Mouse (Mus musculus): Measurements from ENCODE around the gene Zfp568.

Zfp568 gene

DNA sequence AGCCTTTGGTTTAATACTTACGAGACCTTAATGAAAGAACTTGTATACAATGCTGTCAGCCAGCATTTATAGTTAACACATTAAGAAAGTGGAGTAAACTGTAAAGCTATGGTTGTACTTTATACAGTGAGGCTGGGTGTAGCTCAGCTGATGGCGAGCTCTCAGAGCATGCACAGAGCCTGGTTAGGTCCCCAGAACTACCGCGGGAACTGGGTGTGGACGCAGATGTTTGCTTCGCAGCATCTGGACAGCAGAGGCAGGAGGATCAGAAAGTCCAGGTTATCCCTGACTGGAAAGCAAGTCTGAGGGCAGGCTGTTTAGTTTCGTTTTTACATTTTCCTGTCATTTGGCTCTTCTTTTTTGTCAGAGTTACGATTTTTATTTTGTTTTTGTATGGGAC lies 8.9 kb downstream of the Zfp568 start:
- DNase-seq: no peak

GRCm38 (mm10) chr7:29993340-29993739 lies 9.6 kb downstream of the Zfp568 start:
- DNase-seq: no peak

DNA sequence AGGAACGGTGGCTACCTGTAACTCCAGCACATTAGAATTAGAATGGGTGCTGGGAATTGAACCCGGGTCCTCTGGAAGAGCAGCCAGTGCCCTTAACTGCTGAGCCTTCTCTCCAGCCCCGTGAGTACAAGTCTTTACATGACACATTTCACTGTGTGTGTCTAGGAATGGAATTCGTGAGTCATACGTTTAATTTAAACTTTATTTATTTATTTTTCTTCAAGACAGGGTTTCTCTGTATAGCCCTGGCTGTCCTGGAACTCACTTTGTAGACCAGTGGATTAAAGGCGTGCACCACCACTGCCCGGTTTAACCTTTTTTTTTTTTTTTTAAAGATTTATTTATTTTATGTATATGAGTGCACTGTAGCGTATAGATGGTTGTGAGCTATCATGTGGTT lies 11.4 kb downstream of the Zfp568 start:
- no peak for DNase-seq

- no peak for DNase-seq
Observed at GRCm38 (mm10) chr7:30000601-30001000, 16.8 kb downstream of the Zfp568 start.

DNA sequence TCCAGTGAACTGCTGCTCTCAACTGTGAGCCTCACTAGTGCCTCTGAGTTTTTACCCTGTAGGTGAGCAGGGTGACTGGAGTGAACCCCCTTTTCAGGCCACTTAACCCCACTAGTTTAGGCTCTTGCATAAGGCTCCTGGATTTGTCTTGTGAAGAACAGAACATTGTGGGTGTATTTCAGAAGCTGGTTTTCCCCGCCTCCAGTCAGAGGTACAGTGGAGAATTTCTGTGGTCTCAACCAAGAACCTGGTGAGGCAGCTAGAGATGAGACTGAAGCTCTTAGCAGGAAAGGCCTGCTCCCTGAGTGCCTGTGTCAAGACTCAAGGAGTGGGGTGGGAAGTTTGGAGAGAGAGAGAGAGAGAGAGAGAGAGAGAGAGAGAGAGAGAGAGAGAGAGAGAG lies 23.8 kb downstream of the Zfp568 start:
- DNase-seq: no peak

GRCm38 (mm10) chr7:30008020-30008690 lies 24.4 kb downstream of the Zfp568 start:
- DNase-seq: no peak

DNA sequence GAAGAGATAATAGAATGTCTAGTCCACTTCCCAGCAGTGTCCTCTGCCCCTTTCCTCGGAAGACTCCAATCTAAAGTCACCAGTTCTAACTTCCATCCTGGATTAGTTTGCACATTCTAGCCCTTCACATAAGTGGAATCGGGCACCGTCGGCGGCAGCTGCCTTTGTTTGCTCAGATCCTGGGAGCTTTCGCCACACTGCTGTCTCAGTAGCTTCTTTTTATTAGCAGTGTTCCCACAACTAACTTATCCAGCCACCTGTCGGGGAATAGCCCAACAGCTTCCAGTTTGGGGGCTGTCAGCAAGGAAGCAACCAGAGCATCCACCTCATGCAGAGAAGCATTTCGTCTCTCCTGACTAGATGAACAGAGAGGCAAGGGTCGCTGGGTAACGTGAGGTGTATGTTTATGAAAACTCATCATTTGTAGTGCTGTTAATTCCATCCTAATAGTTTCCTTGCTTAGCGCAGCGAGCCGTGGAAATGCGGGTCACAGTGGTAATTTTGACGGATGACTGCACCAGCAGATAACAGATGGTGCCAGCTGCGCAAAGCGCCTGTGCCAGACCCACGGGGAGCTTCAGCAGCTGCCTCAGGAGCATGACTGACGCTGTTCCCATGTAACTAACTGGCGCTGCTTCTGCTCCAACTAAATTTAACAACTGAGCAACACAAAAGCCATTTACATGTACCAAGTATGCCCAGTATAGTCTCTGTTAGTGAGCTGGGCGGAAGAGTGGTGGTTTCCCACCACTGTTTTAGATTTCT lies 25.7 kb downstream of the Zfp568 start:
- no peak for DNase-seq

DNA sequence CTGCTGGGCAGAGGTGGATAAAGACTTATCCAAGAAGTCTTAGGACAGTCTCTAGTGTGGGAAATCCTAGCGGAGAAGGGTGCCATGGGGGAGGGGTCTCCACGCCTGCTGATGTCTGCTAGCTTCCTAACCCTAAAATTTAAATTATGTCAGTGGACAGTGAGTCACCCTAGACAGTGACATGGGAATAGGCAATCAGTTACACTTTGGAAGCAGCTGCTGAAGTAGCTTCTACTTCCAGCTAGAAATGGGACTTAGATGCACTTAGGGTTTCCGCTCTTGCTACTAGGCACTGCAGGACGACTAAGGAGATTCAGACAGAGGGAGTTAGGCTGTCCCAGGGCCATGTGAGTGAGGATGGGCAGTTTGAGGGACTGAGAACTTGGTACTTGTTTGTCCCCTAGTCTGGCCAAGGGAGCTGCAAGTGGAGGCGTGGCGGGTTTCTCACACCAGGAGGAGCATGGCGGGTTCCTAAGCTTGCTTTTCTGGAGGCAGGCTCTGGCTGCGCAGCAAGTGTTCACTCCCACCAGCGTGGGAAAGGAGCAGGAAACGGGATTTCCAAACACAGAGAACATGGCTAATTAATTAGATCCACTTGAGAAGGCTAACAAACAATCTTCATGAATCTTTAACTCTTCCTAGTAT lies 26.9 kb downstream of the Zfp568 start:
- no peak for DNase-seq

- peak; percentile 25 for DNase-seq
Observed at GRCm38 (mm10) chr7:30012956-30013363, 29.2 kb downstream of the Zfp568 start.

- DNase-seq: no peak
Observed at GRCm38 (mm10) chr7:30017226-30017625, 33.5 kb downstream of the Zfp568 start.

DNA sequence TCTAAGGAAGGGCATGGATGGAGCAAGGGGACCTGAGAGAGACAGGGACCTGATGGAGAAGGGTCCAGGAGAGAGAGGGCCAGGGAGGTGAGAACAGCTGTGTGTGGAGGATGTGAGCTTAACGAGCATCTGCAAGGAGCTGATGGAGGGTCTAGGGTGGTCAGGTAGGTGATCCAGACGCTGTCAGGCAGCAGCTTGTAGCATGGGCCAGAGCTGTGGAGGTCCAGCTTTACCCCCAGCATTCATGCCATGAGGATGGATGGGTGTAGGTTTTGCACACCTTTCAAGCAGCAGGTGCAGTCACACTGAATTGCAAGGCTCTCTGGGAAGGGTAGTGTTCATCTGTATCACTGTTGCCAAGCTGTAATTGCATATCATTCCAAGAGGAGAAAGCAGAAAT lies 35.8 kb downstream of the Zfp568 start:
- no peak for DNase-seq

- DNase-seq: no peak
Observed at GRCm38 (mm10) chr7:30023324-30023723, 39.6 kb downstream of the Zfp568 start.

- no peak for DNase-seq
Observed at GRCm38 (mm10) chr7:30023800-30024199, 40.0 kb downstream of the Zfp568 start.

GRCm38 (mm10) chr7:30025358-30025757 lies 41.6 kb downstream of the Zfp568 start:
- no peak for DNase-seq

DNA sequence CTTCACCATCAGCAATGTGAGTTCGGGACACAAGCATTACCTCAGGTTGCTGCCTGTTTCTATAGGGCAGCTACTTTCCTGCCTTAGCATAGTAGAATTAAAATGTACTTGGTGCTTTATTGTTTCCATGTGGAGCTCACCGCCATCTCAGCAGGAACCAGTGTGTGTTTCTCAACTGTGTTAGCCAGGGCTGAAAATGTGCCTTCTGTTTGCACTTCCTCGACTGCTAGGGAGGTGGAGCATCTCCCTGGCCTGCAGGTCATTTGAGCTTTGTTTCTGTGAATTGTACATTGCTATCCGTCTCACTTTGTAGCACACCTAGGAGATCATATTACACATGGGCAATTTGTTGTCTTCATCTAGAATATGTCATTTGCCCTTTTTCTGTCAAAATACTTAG lies 43.6 kb downstream of the Zfp568 start:
- no peak for DNase-seq

DNA sequence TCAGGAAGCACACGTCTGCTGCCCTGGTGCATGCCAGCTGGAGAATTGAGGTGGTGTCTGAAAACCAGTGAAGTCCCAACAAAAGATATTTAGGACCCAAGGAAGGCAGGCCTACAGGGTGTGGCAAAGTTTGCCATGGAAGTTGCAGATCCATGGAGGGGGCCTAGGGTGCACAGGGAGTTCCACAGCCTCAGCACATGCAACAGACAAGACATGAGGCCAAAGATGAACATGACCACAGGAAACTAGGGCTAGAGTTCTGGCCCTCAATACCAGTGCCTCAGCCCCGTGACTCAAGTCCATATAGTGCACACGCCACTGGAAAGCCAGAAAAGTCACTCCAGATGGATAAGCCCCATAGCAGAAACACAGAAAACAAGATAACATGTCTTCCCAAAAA lies 44.8 kb downstream of the Zfp568 start:
- no peak for DNase-seq

- DNase-seq: no peak
Observed at GRCm38 (mm10) chr7:30030677-30031076, 46.9 kb downstream of the Zfp568 start.

GRCm38 (mm10) chr7:30031379-30031778 lies 47.6 kb downstream of the Zfp568 start:
- DNase-seq: no peak

GRCm38 (mm10) chr7:30034331-30034730 lies 50.6 kb downstream of the Zfp568 start:
- no peak for DNase-seq

DNA sequence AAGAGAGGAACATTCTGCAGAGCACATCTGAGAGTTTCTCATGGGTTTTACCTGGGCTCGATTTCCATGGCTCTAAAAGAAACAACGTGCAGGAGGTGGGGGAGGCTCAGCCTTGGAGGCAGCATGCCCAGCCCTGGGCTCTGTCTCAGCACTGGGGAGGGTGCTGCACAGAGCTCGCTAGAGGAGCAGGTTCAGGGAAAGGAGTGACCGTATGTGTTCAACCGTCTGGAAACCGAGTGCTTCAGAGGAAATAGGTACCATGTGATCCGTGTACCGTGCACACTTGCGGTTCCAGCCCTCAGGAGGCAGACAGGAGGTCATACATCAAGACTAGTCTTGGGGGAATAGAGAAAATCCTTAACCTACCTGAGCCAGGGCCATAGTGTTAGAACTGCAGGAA lies 60.6 kb downstream of the Zfp568 start:
- no peak for DNase-seq

DNA sequence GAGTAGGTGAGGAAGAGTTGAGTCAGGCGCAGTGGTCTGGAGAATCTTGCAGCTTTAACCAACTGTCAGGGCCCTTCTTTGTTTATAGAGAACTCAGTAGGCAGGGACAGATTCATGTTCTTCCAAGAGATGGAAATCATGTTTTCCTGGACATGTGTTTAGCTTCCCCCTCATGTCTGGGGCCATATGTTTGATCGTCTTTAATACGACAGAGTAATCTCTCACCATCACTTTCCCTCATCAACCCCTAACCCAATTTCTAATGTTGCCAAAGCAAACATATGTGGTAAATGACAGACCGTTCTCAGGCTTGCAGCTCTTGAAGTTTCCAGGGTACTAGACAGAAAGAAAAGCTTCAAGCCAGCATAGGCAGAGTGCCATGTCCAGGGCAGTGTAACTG lies 64.4 kb downstream of the Zfp568 start:
- DNase-seq: no peak

DNA sequence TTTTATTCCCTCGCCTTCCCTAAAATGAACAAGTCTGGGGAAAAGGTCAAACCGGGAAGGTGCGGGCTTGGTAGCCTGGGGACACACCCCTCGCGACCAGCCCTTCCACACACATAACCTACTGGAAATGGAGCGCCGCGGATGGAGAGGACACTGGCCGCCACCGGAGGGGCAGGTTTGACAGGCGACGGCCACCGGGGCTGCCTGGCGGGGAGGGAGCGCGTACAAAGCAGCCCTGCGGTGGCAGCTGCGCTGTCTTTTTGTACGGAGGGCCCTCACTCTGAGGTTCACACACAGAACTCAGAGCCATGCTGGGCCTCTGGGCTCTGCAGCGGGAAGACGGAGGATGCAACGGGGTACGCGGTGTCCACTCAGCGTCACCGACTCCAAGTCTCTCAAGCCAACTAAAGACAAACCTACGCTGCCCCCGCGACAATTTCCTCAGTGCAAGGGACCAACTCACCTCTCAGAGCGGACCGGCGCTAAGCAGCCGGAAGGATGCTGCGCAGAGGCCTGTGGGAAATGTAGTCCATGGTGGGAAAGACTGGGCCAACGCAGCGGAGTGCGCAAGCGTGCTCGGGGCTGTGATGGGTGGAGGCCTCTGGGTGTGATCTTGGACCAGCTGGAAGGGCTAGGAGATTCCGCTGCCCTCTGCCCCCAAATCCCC lies 67.3 kb downstream of the Zfp568 start, which contains the start of gene Zfp14:
TSS of gene Zfp14 (minus strand) at position 499 of the 667 bp plus-strand sequence.
- DNase-seq: peak; percentile 89

DNA sequence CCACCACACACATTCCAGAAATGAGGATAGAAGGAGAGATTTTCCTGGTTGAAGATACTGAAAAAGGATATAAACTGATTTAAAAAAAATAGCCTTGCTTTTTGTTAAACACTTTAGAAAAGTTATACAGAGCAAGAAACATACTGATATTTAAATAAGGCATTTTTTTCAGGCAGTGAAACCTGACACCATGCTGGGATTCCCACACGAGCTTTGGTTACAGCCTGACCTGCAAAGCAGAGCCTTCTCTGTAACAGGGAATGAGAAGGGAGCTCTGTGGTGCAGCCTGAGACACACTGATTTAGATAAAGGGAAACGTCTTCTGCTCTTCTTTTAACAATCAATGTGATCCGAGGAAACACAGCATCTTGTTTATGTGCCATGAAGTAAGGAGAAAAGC lies 69.8 kb downstream of the Zfp568 start:
- DNase-seq: no peak

Data from cerebellum, adult 11 months (tissue).